8 mouse cellular contexts compared by ENCODE assay signal in genomic region chr8:71495039-71495438, GRCm38 (mm10). TPM values are rescaled to one million over a fixed set of nuclear protein-coding genes. Genes with fewer than 3 reads are reported as not detected.
DNase-seq lines count a peak whose midpoint lies in the region; ATAC-seq lines count a peak whose summit lies in the region.

No protein-coding gene starts in this region.

- no peak overlapping the region for H3K27ac ChIP-seq in midbrain, embryonic 10.5 days (replicated peaks)

- intact Hi-C loops in left cerebral cortex, postnatal 25 days (cut with DNase I): no loop called here

- H3K36me3 ChIP-seq in midbrain, embryonic 10.5 days: peaks cover 50% of the 10 kb centered on the region

- H3K4me3 ChIP-seq in midbrain, embryonic 10.5 days: no peak overlapping the region

- H3K27me3 ChIP-seq in midbrain, embryonic 10.5 days (ENCODE audit: low read depth, poor library complexity, severe bottlenecking): no peaks in the 10 kb centered on the region; the same call in 1 of the 2 replicates

- peak; percentile 85 to 96 for DNase-seq in adrenal gland, adult (ENCODE audit: inconsistent age in 2 of 2, low spot score in 1 of 2)
- DNase-seq in embryo, embryonic 10.5 days (ENCODE audit: low spot score): peak; percentile 91
- peak; percentile 76 for DNase-seq in gastrocnemius, postnatal 25 days
- DNase-seq in left cerebral cortex, postnatal 25 days (ENCODE audit: low spot score in 2 of 2): peak; percentile 75 to 81
- peak; percentile 80 for DNase-seq in midbrain, embryonic 10.5 days (ENCODE audit: low spot score)
- DNase-seq in right cerebral cortex, postnatal 25 days: peak; percentile 77
- peak; percentile 77 for DNase-seq in urinary bladder, postnatal 25 days (ENCODE audit: low spot score)

- ATAC-seq in inflammation-experienced regulatory T-cells, adult 6 months: peak; percentile 69

- H3K4me1 ChIP-seq in midbrain, embryonic 10.5 days: peaks cover 28% of the 10 kb centered on the region

- WGBS in midbrain, embryonic 10.5 days: 32% methylated on average over 16 of the region's 16 CpGs

- H3K9me3 ChIP-seq in midbrain, embryonic 10.5 days (replicated peaks): no peaks in the 10 kb centered on the region

RNA-seq across cellular contexts. Expression of gene Gtpbp3, which starts 7.1 kb away (rescaled TPM):
- 10 to 100 TPM in 1 of 2 experiments, 1 to 10 TPM in 1; 9.6 to 11.5 TPM for total RNA-seq in gastrocnemius, postnatal 25 days (2021)
- polyA plus RNA-seq in inflammation-experienced regulatory T-cells, adult 6 months (2017; shearing (Covaris generic)): 1 to 10 TPM; 2.6 to 6.5 (median 3.4) TPM
- 10 to 100 TPM; 28.6 to 33.2 TPM for total RNA-seq in left cerebral cortex, postnatal 25 days (2021)
- polyA plus RNA-seq in midbrain, embryonic 10.5 days (2016; fragmentation: Nextera tagmentation; extraction: Ambion mirVana): 20.0 and 21.8 TPM in 2 replicates

RNA-seq across cellular contexts. Expression of gene Ano8, which starts 9.3 kb away (rescaled TPM):
- 10 to 100 TPM; 17.1 to 18.4 TPM for total RNA-seq in gastrocnemius, postnatal 25 days (2021)
- under 1 TPM in 2 of 3 experiments, not detected in 1; 0.11 to 0.31 TPM for polyA plus RNA-seq in inflammation-experienced regulatory T-cells, adult 6 months (2017; shearing (Covaris generic))
- 10 to 100 TPM; 59.9 to 60.9 TPM for total RNA-seq in left cerebral cortex, postnatal 25 days (2021)
- polyA plus RNA-seq in midbrain, embryonic 10.5 days (2016; fragmentation: Nextera tagmentation; extraction: Ambion mirVana): 3.0 and 3.4 TPM in 2 replicates

RNA-seq across cellular contexts. Expression of gene Plvap, which starts 16.5 kb away (rescaled TPM):
- 10 to 100 TPM in 1 of 2 experiments, 1 to 10 TPM in 1; 8.4 to 22.5 TPM for total RNA-seq in gastrocnemius, postnatal 25 days (2021)
- not detected for polyA plus RNA-seq in inflammation-experienced regulatory T-cells, adult 6 months (2017; shearing (Covaris generic))
- 1 to 10 TPM; 5.7 to 6.6 TPM for total RNA-seq in left cerebral cortex, postnatal 25 days (2021)
- polyA plus RNA-seq in midbrain, embryonic 10.5 days (2016; fragmentation: Nextera tagmentation; extraction: Ambion mirVana): 39.4 and 45.2 TPM in 2 replicates

RNA-seq across cellular contexts. Expression of gene Dda1, which starts 26.0 kb away (rescaled TPM):
- total RNA-seq in gastrocnemius, postnatal 25 days (2021): 10 to 100 TPM; 23.9 to 24.9 TPM
- polyA plus RNA-seq in inflammation-experienced regulatory T-cells, adult 6 months (2017; shearing (Covaris generic)): 10 to 100 TPM; 24.3 to 40.4 (median 25.5) TPM
- total RNA-seq in left cerebral cortex, postnatal 25 days (2021): 10 to 100 TPM; 80.9 to 84.8 TPM
- 131 and 141 TPM in 2 replicates for polyA plus RNA-seq in midbrain, embryonic 10.5 days (2016; fragmentation: Nextera tagmentation; extraction: Ambion mirVana)

RNA-seq across cellular contexts. Expression of gene Mrpl34, which starts 30.3 kb away (rescaled TPM):
- 10 to 100 TPM; 62.6 to 75.2 TPM for total RNA-seq in gastrocnemius, postnatal 25 days (2021)
- polyA plus RNA-seq in inflammation-experienced regulatory T-cells, adult 6 months (2017; shearing (Covaris generic)): 10 to 100 TPM; 68.3 to 83.2 (median 80.6) TPM
- 10 to 100 TPM; 59.7 to 60.8 TPM for total RNA-seq in left cerebral cortex, postnatal 25 days (2021)
- 230 and 238 TPM in 2 replicates for polyA plus RNA-seq in midbrain, embryonic 10.5 days (2016; fragmentation: Nextera tagmentation; extraction: Ambion mirVana)
